Mouse (Mus musculus) liver, embryonic 14.5 days (tissue): ENCODE data around the gene Gm2022. TPM values are rescaled to one million over a fixed set of nuclear protein-coding genes. Genes with fewer than 3 reads are reported as not detected.

Experiments used
- polyA plus RNA-seq, 2 experiments: library from polyadenylated mRNA; depleted of rRNA in 1 of 2; stranded (reverse) in 1 of 2; unstranded in 1 of 2; fragments of >200 nt; fragmentation: Nextera tagmentation in 1 of 2; extraction: Ambion mirVana in 1 of 2; gene quantifications; 2 replicates each; pipeline versions ENCODE4 v1.2.1 to v1.2.3; 2012 to 2014

Gm2022 gene
- polyA plus RNA-seq, 2 experiments, result not detected

Other genes starting within 250 kb of the Gm2022 start
- gene Gm21319, start 119.6 kb upstream of the Gm2022 start, polyA plus RNA-seq (2012; rRNA removed), result not detected in 2 replicates
- gene Gm21319, start 119.6 kb upstream of the Gm2022 start, polyA plus RNA-seq (2014; fragmentation: Nextera tagmentation; extraction: Ambion mirVana), result not detected in 2 replicates
- not detected in 2 replicates for gene Gm21936, start 99.9 kb upstream of the Gm2022 start, polyA plus RNA-seq (2012; rRNA removed)
- not detected in 2 replicates for gene Gm21936, start 99.9 kb upstream of the Gm2022 start, polyA plus RNA-seq (2014; fragmentation: Nextera tagmentation; extraction: Ambion mirVana)
- not detected in 2 replicates for gene BB287469, start 78.8 kb upstream of the Gm2022 start, polyA plus RNA-seq (2012; rRNA removed)
- not detected in 2 replicates for gene BB287469, start 78.8 kb upstream of the Gm2022 start, polyA plus RNA-seq (2014; fragmentation: Nextera tagmentation; extraction: Ambion mirVana)
- gene Gm2001, start 53.0 kb upstream of the Gm2022 start, polyA plus RNA-seq (2012; rRNA removed), result not detected in 2 replicates
- gene Gm2001, start 53.0 kb upstream of the Gm2022 start, polyA plus RNA-seq (2014; fragmentation: Nextera tagmentation; extraction: Ambion mirVana), result not detected in 2 replicates
- gene Gm2016, start 21.3 kb upstream of the Gm2022 start, polyA plus RNA-seq (2012; rRNA removed), result not detected in 2 replicates
- not detected in 2 replicates for gene Gm2016, start 21.3 kb upstream of the Gm2022 start, polyA plus RNA-seq (2014; fragmentation: Nextera tagmentation; extraction: Ambion mirVana)
- not detected in 2 replicates for gene Gm2035, start 24.5 kb downstream of the Gm2022 start, polyA plus RNA-seq (2012; rRNA removed)
- gene Gm2035, start 24.5 kb downstream of the Gm2022 start, polyA plus RNA-seq (2014; fragmentation: Nextera tagmentation; extraction: Ambion mirVana), result not detected in 2 replicates
- not detected in 2 replicates for gene Gm2042, start 58.7 kb downstream of the Gm2022 start, polyA plus RNA-seq (2012; rRNA removed)
- not detected in 2 replicates for gene Gm2042, start 58.7 kb downstream of the Gm2022 start, polyA plus RNA-seq (2014; fragmentation: Nextera tagmentation; extraction: Ambion mirVana)
- not detected in 2 replicates for gene Gm2075, start 116.5 kb downstream of the Gm2022 start, polyA plus RNA-seq (2012; rRNA removed)
- not detected in 2 replicates for gene Gm2075, start 116.5 kb downstream of the Gm2022 start, polyA plus RNA-seq (2014; fragmentation: Nextera tagmentation; extraction: Ambion mirVana)
- gene Gm6803, start 123.4 kb downstream of the Gm2022 start, polyA plus RNA-seq (2012; rRNA removed), result not detected in 2 replicates
- not detected in 2 replicates for gene Gm6803, start 123.4 kb downstream of the Gm2022 start, polyA plus RNA-seq (2014; fragmentation: Nextera tagmentation; extraction: Ambion mirVana)
- not detected in 2 replicates for gene Gm2056, start 131.6 kb downstream of the Gm2022 start, polyA plus RNA-seq (2012; rRNA removed)
- not detected in 2 replicates for gene Gm2056, start 131.6 kb downstream of the Gm2022 start, polyA plus RNA-seq (2014; fragmentation: Nextera tagmentation; extraction: Ambion mirVana)
- not detected in 2 replicates for gene Gm16368, start 188.3 kb downstream of the Gm2022 start, polyA plus RNA-seq (2012; rRNA removed)
- not detected in 2 replicates for gene Gm16368, start 188.3 kb downstream of the Gm2022 start, polyA plus RNA-seq (2014; fragmentation: Nextera tagmentation; extraction: Ambion mirVana)